Mouse (Mus musculus): ENCODE data around the gene Vegfd. TPM values are rescaled to one million over a fixed set of nuclear protein-coding genes. Genes with fewer than 3 reads are reported as not detected.

The Vegfd gene
- polyA plus RNA-seq (2014; fragmentation: Illumina TruSeq; extraction: RNeasy Lipid Tissue Mini Kit (QIAGEN cat#74804); ENCODE audit: low read depth, low replicate concordance), result 3.4 TPM

GRCm38 (mm10) chrX:164373081-164373480 is at the start of gene Vegfd:
Vegfd (plus strand) TSS chrX:164373378.

GRCm38 (mm10) chrX:164419471-164419939 is 46.3 kb downstream of the Vegfd start, which contains the start of gene Piga:
Piga (plus strand) TSS chrX:164419787.

GRCm38 (mm10) chrX:164436709-164437108 is 63.5 kb downstream of the Vegfd start, which contains the start of gene Asb11:
Asb11 (plus strand) TSS chrX:164436994.

Other genes starting within 250 kb of the Vegfd start
- 18.1 TPM for gene Ace2, start 234.0 kb upstream of the Vegfd start, polyA plus RNA-seq (2014; fragmentation: Illumina TruSeq; extraction: RNeasy Lipid Tissue Mini Kit (QIAGEN cat#74804); ENCODE audit: low read depth, low replicate concordance)
- gene Bmx, start 115.2 kb upstream of the Vegfd start, polyA plus RNA-seq (2014; fragmentation: Illumina TruSeq; extraction: RNeasy Lipid Tissue Mini Kit (QIAGEN cat#74804); ENCODE audit: low read depth, low replicate concordance), result 4.4 TPM
- gene Pir, start 104.0 kb upstream of the Vegfd start, polyA plus RNA-seq (2014; fragmentation: Illumina TruSeq; extraction: RNeasy Lipid Tissue Mini Kit (QIAGEN cat#74804); ENCODE audit: low read depth, low replicate concordance), result 9.7 TPM
- 69.9 TPM for gene Piga, start 46.4 kb downstream of the Vegfd start, polyA plus RNA-seq (2014; fragmentation: Illumina TruSeq; extraction: RNeasy Lipid Tissue Mini Kit (QIAGEN cat#74804); ENCODE audit: low read depth, low replicate concordance)
- 17.4 TPM for gene Asb11, start 63.6 kb downstream of the Vegfd start, polyA plus RNA-seq (2014; fragmentation: Illumina TruSeq; extraction: RNeasy Lipid Tissue Mini Kit (QIAGEN cat#74804); ENCODE audit: low read depth, low replicate concordance)
- not detected for gene Asb9, start 132.9 kb downstream of the Vegfd start, polyA plus RNA-seq (2014; fragmentation: Illumina TruSeq; extraction: RNeasy Lipid Tissue Mini Kit (QIAGEN cat#74804); ENCODE audit: low read depth, low replicate concordance)

All from sigmoid colon, adult 10 weeks (tissue).